Mouse (Mus musculus): ENCODE data around the gene Gabarapl1. TPM values are rescaled to one million over a fixed set of nuclear protein-coding genes. Genes with fewer than 3 reads are reported as not detected.

The Gabarapl1 gene
- polyA plus RNA-seq, 1 experiment from 2014 or later = 217 TPM

GRCm38 (mm10) chr6:129512868-129513267 lies 20.1 kb upstream of the Gabarapl1 start:
- Histone ChIP-seq H3K9me3 (ENCODE audit: control insufficient read depth, low read length) (no peaks in the 10 kb centered on the region), H3K4me3 (replicated peaks; ENCODE audit: low read length) (no peak overlapping the region), H3K27me3 (replicated peaks; ENCODE audit: control insufficient read depth, insufficient read depth, low read length) (no peaks in the 10 kb centered on the region), H3K4me1 (replicated peaks; ENCODE audit: control insufficient read depth, insufficient read depth, low read length) (no peaks in the 10 kb centered on the region), H3K4me2 (ENCODE audit: low read length) (no peak overlapping the region), H3K9ac (replicated peaks; ENCODE audit: low read depth, low read length) (no peak overlapping the region), H3K27ac (ENCODE audit: low read length) (no peak overlapping the region), H3K36me3 (ENCODE audit: control insufficient read depth, insufficient read depth) (no peaks in the 10 kb centered on the region)
- no peak for ATAC-seq
- WGBS = 92% methylated on average over 8 of the region's 8 CpGs

DNA sequence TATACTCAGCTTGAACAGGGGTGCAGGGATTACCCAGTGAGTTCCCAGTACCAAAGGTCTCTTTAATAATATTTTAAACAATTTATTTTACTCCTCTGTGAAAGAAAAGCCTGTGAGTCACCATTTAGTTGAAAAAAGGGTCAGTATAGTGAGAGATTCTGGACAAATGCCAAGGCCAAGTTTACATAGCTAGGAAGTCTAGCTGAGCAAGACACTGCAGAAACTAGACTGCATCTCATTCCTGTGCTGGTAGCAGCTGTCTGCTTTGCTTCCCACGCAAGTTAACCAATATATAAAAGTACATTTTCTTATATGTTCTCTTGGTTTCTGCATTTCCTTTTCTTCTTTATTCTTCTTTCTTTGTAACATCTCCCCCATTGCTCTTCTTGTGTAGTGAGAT lies 19.6 kb upstream of the Gabarapl1 start:
- H3K27ac ChIP-seq (ENCODE audit: low read length) = no peak overlapping the region
- 72% methylated on average over 1 of the region's 1 CpGs for WGBS
- no peak overlapping the region for H3K9ac ChIP-seq (replicated peaks; ENCODE audit: low read depth, low read length)
- no peaks in the 10 kb centered on the region for H3K36me3 ChIP-seq (ENCODE audit: control insufficient read depth, insufficient read depth)
- no peaks in the 10 kb centered on the region for H3K27me3 ChIP-seq (replicated peaks; ENCODE audit: control insufficient read depth, insufficient read depth, low read length)
- H3K4me3 ChIP-seq (replicated peaks; ENCODE audit: low read length) = no peak overlapping the region
- H3K9me3 ChIP-seq (ENCODE audit: control insufficient read depth, low read length) = no peaks in the 10 kb centered on the region
- ATAC-seq = no peak
- H3K4me2 ChIP-seq (ENCODE audit: low read length) = no peak overlapping the region
- no peaks in the 10 kb centered on the region for H3K4me1 ChIP-seq (replicated peaks; ENCODE audit: control insufficient read depth, insufficient read depth, low read length)

- ATAC-seq = no peak
- Histone ChIP-seq H3K4me1 (replicated peaks; ENCODE audit: control insufficient read depth, insufficient read depth, low read length) (no peaks in the 10 kb centered on the region), H3K4me3 (replicated peaks; ENCODE audit: low read length) (no peak overlapping the region), H3K36me3 (ENCODE audit: control insufficient read depth, insufficient read depth) (no peaks in the 10 kb centered on the region), H3K27me3 (replicated peaks; ENCODE audit: control insufficient read depth, insufficient read depth, low read length) (no peaks in the 10 kb centered on the region), H3K4me2 (ENCODE audit: low read length) (no peak overlapping the region), H3K27ac (ENCODE audit: low read length) (no peak overlapping the region), H3K9me3 (ENCODE audit: control insufficient read depth, low read length) (no peaks in the 10 kb centered on the region), H3K9ac (replicated peaks; ENCODE audit: low read depth, low read length) (no peak overlapping the region)
- WGBS = 68% methylated on average over 2 of the region's 2 CpGs
Measured at GRCm38 (mm10) chr6:129514376-129514775, 18.6 kb upstream of the Gabarapl1 start.

GRCm38 (mm10) chr6:129515068-129515467 lies 17.9 kb upstream of the Gabarapl1 start:
- ATAC-seq = no peak
- no peaks in the 10 kb centered on the region for H3K4me1 ChIP-seq (replicated peaks; ENCODE audit: control insufficient read depth, insufficient read depth, low read length)
- no peaks in the 10 kb centered on the region for H3K9me3 ChIP-seq (ENCODE audit: control insufficient read depth, low read length)
- H3K27ac ChIP-seq (ENCODE audit: low read length) = no peak overlapping the region
- no peak overlapping the region for H3K4me3 ChIP-seq (replicated peaks; ENCODE audit: low read length)
- no peaks in the 10 kb centered on the region for H3K27me3 ChIP-seq (replicated peaks; ENCODE audit: control insufficient read depth, insufficient read depth, low read length)
- 95% methylated on average over 3 of the region's 3 CpGs for WGBS
- H3K36me3 ChIP-seq (ENCODE audit: control insufficient read depth, insufficient read depth) = no peaks in the 10 kb centered on the region
- no peak overlapping the region for H3K9ac ChIP-seq (replicated peaks; ENCODE audit: low read depth, low read length)
- no peak overlapping the region for H3K4me2 ChIP-seq (ENCODE audit: low read length)

DNA sequence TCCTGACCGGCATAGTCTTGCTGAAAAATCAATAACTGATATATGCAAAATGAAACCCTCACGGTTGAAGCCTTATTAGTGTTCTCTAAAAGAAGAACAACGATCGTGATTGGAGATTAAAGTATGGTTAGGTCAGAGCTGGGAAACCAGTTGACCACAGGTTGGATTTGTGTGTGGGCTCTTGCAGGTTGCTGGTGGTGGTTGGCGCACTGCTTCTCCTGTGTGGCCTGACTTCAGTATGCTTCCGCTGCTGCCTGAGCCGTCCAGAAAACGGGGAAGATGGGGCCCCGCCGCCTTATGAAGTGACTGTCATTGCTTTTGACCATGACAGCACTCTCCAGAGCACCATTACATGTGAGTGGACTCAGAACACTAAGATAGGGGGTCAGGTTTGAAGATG lies 16.6 kb upstream of the Gabarapl1 start:
- Histone ChIP-seq H3K4me1 (replicated peaks; ENCODE audit: control insufficient read depth, insufficient read depth, low read length) (no peaks in the 10 kb centered on the region), H3K4me3 (replicated peaks; ENCODE audit: low read length) (no peak overlapping the region), H3K9ac (replicated peaks; ENCODE audit: low read depth, low read length) (no peak overlapping the region), H3K27ac (ENCODE audit: low read length) (no peak overlapping the region), H3K36me3 (ENCODE audit: control insufficient read depth, insufficient read depth) (no peaks in the 10 kb centered on the region), H3K27me3 (replicated peaks; ENCODE audit: control insufficient read depth, insufficient read depth, low read length) (no peaks in the 10 kb centered on the region), H3K9me3 (ENCODE audit: control insufficient read depth, low read length) (no peaks in the 10 kb centered on the region), H3K4me2 (ENCODE audit: low read length) (no peak overlapping the region)
- ATAC-seq = no peak
- 90% methylated on average over 10 of the region's 10 CpGs for WGBS

- 48% methylated on average over 2 of the region's 2 CpGs for WGBS
- ATAC-seq = peak; percentile 86
- H3K27me3 ChIP-seq (replicated peaks; ENCODE audit: control insufficient read depth, insufficient read depth, low read length) = no peaks in the 10 kb centered on the region
Measured at GRCm38 (mm10) chr6:129517752-129518408, 15.1 kb upstream of the Gabarapl1 start.

DNA sequence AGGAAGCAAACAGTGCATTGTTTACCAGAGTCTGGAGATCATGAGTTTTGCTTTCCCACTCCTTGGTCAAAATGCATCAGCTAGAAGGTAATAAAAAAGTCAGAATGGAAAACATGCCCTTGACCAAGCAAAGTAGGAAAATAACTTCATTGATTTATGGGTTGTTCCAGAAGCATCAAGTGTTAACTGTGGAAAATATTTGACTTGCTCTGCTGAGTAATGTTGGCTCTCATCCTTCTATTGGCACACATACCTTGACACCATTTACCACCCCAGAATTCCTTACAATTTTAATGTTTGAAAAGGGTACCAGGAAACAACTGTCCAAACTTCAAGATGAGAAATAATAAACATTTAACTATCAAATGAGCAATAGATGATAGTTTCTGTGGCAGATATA lies 6.9 kb upstream of the Gabarapl1 start:
- no peaks in the 10 kb centered on the region for H3K4me1 ChIP-seq (replicated peaks; ENCODE audit: control insufficient read depth, insufficient read depth, low read length)
- H3K4me3 ChIP-seq (replicated peaks; ENCODE audit: low read length) = no peak overlapping the region
- H3K4me2 ChIP-seq (ENCODE audit: low read length) = no peak overlapping the region
- H3K9ac ChIP-seq (replicated peaks; ENCODE audit: low read depth, low read length) = no peak overlapping the region
- no peaks in the 10 kb centered on the region for H3K9me3 ChIP-seq (ENCODE audit: control insufficient read depth, low read length)
- no peaks in the 10 kb centered on the region for H3K27me3 ChIP-seq (replicated peaks; ENCODE audit: control insufficient read depth, insufficient read depth, low read length)
- H3K27ac ChIP-seq (ENCODE audit: low read length) = no peak overlapping the region
- H3K36me3 ChIP-seq (ENCODE audit: control insufficient read depth, insufficient read depth) = no peaks in the 10 kb centered on the region
- no peak for ATAC-seq

More at GRCm38 (mm10) chr6:129517752-129518408, 15.1 kb upstream of the Gabarapl1 start:
- Histone ChIP-seq H3K27ac (ENCODE audit: low read length) (no peak overlapping the region), H3K9ac (replicated peaks; ENCODE audit: low read depth, low read length) (no peak overlapping the region), H3K4me2 (ENCODE audit: low read length) (no peak overlapping the region), H3K36me3 (ENCODE audit: control insufficient read depth, insufficient read depth) (no peaks in the 10 kb centered on the region), H3K4me3 (replicated peaks; ENCODE audit: low read length) (no peak overlapping the region), H3K9me3 (ENCODE audit: control insufficient read depth, low read length) (no peaks in the 10 kb centered on the region), H3K4me1 (replicated peaks; ENCODE audit: control insufficient read depth, insufficient read depth, low read length) (no peaks in the 10 kb centered on the region)

DNA sequence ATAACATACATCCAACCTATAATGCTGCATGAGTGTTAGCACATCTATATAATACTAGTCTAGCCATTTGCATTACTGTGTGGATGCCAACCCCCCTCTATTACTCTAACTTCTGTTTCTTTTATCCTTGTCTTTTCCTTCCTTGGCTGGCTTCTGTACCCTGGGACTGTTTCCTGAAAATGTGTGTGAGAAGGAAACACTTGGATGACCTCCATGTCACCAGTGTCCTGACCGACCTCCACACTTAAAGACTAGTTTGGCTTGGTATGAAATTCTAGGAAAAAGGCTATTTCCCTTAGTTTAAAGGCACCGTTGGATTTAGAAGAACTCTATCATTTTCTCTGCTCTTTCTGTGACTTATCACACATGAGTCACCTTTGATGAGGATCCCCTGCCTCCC lies 5.5 kb upstream of the Gabarapl1 start:
- no peaks in the 10 kb centered on the region for H3K36me3 ChIP-seq (ENCODE audit: control insufficient read depth, insufficient read depth)
- H3K27me3 ChIP-seq (replicated peaks; ENCODE audit: control insufficient read depth, insufficient read depth, low read length) = no peaks in the 10 kb centered on the region
- peaks cover 2% of the 10 kb centered on the region for H3K4me1 ChIP-seq (replicated peaks; ENCODE audit: control insufficient read depth, insufficient read depth, low read length)
- ATAC-seq = no peak
- H3K9ac ChIP-seq (replicated peaks; ENCODE audit: low read depth, low read length) = no peak overlapping the region
- no peak overlapping the region for H3K27ac ChIP-seq (ENCODE audit: low read length)
- H3K4me2 ChIP-seq (ENCODE audit: low read length) = no peak overlapping the region
- H3K4me3 ChIP-seq (replicated peaks; ENCODE audit: low read length) = no peak overlapping the region
- WGBS = 90% methylated on average over 2 of the region's 2 CpGs
- no peaks in the 10 kb centered on the region for H3K9me3 ChIP-seq (ENCODE audit: control insufficient read depth, low read length)

- WGBS = 90% methylated on average over 1 of the region's 1 CpGs
- Histone ChIP-seq H3K27me3 (replicated peaks; ENCODE audit: control insufficient read depth, insufficient read depth, low read length) (no peaks in the 10 kb centered on the region), H3K4me1 (replicated peaks; ENCODE audit: control insufficient read depth, insufficient read depth, low read length) (peaks cover 7% of the 10 kb centered on the region), H3K27ac (ENCODE audit: low read length) (no peak overlapping the region), H3K9ac (replicated peaks; ENCODE audit: low read depth, low read length) (no peak overlapping the region), H3K9me3 (ENCODE audit: control insufficient read depth, low read length) (no peaks in the 10 kb centered on the region), H3K36me3 (ENCODE audit: control insufficient read depth, insufficient read depth) (no peaks in the 10 kb centered on the region), H3K4me3 (replicated peaks; ENCODE audit: low read length) (no peak overlapping the region), H3K4me2 (ENCODE audit: low read length) (no peak overlapping the region)
- ATAC-seq = no peak
Measured at GRCm38 (mm10) chr6:129529605-129530004, 3.4 kb upstream of the Gabarapl1 start.

GRCm38 (mm10) chr6:129530261-129530660 lies 2.7 kb upstream of the Gabarapl1 start:
- H3K4me2 ChIP-seq (ENCODE audit: low read length) = no peak overlapping the region
- H3K27me3 ChIP-seq (replicated peaks; ENCODE audit: control insufficient read depth, insufficient read depth, low read length) = no peaks in the 10 kb centered on the region
- H3K36me3 ChIP-seq (ENCODE audit: control insufficient read depth, insufficient read depth) = no peaks in the 10 kb centered on the region
- ATAC-seq = no peak
- H3K27ac ChIP-seq (ENCODE audit: low read length) = no peak overlapping the region
- no peak overlapping the region for H3K9ac ChIP-seq (replicated peaks; ENCODE audit: low read depth, low read length)
- H3K4me1 ChIP-seq (replicated peaks; ENCODE audit: control insufficient read depth, insufficient read depth, low read length) = peaks cover 14% of the 10 kb centered on the region
- H3K4me3 ChIP-seq (replicated peaks; ENCODE audit: low read length) = no peak overlapping the region
- H3K9me3 ChIP-seq (ENCODE audit: control insufficient read depth, low read length) = no peaks in the 10 kb centered on the region

All from forebrain, embryonic 16.5 days (tissue).